Mouse (Mus musculus) stomach, postnatal 0 days (tissue): Measurements from ENCODE around the gene Gm13287.

ENCODE experiments used
- CTCF ChIP-seq: IDR thresholded peaks from 2 replicates; pipeline ENCODE4 v1.5.1; 2016; ENCODE audit warnings: antibody characterized with exemption, low read depth, mild to moderate bottlenecking, moderate library complexity
- EP300 ChIP-seq: optimal IDR thresholded peaks from 2 replicates; pipeline ENCODE3; 2016; ENCODE audit warnings: antibody characterized with exemption

GRCm38 (mm10) chr4:88845334-88845733, 42.3 kb downstream of the Gm13287 start:
- TF ChIP-seq CTCF: peak; percentile 46
- no peak for TF ChIP-seq EP300
